Mouse (Mus musculus): ENCODE results near the gene Ptk6.
"Not testable (repeated sequence)": the region's sequence is repeated elsewhere in the genome, so short reads cannot be mapped to it uniquely, and the experiment has no call there.

Gene Ptk6

GRCm38 (mm10) chr2:181218881-181219485, 16.4 kb upstream of the Ptk6 start:
- DNase-seq: peak in 1 of 2 experiments; percentile 14

GRCm38 (mm10) chr2:181216037-181216436, 13.4 kb upstream of the Ptk6 start:
- no peak for DNase-seq

GRCm38 (mm10) chr2:181213021-181213445, 10.4 kb upstream of the Ptk6 start, which contains the start of gene Srms:
TSS of gene Srms (minus strand) at chr2:181213185.
- DNase-seq: peak; percentile 45 to 57

GRCm38 (mm10) chr2:181212389-181213020, 9.9 kb upstream of the Ptk6 start:
- peak in 1 of 2 experiments; percentile 29 for DNase-seq

GRCm38 (mm10) chr2:181206118-181206517, 3.5 kb upstream of the Ptk6 start:
- DNase-seq: no peak

GRCm38 (mm10) chr2:181205678-181206077, 3.1 kb upstream of the Ptk6 start:
- DNase-seq: no peak

GRCm38 (mm10) chr2:181202886-181203285, 297 bp upstream of the Ptk6 start:
- DNase-seq: no peak

GRCm38 (mm10) chr2:181201606-181202005, 983 bp downstream of the Ptk6 start:
- DNase-seq: no peak

GRCm38 (mm10) chr2:181196628-181197300, 5.8 kb downstream of the Ptk6 start:
- no peak for DNase-seq

GRCm38 (mm10) chr2:181193044-181193443, 9.5 kb downstream of the Ptk6 start:
- no peak for DNase-seq

GRCm38 (mm10) chr2:181191936-181192335, 10.7 kb downstream of the Ptk6 start:
- no peak for DNase-seq

- not testable (repeated sequence) for DNase-seq
Measured at GRCm38 (mm10) chr2:181191385-181191784, 11.2 kb downstream of the Ptk6 start.

- DNase-seq: no peak
Measured at GRCm38 (mm10) chr2:181189321-181189720, 13.3 kb downstream of the Ptk6 start.

- peak in 1 of 2 experiments; percentile 19 for DNase-seq
Measured at GRCm38 (mm10) chr2:181188681-181189080, 13.9 kb downstream of the Ptk6 start.

- DNase-seq: peak; percentile 91 to 95
Measured at GRCm38 (mm10) chr2:181187121-181188000, 15.2 kb downstream of the Ptk6 start, which contains the start of gene Ppdpf. TSS of gene Ppdpf (plus strand) at chr2:181187247.

- DNase-seq: peak; percentile 89 to 92
Measured at GRCm38 (mm10) chr2:181186635-181187034, 16.0 kb downstream of the Ptk6 start.

GRCm38 (mm10) chr2:181180898-181181297, 21.7 kb downstream of the Ptk6 start:
- DNase-seq: no peak

GRCm38 (mm10) chr2:181178471-181178870, 24.1 kb downstream of the Ptk6 start:
- no peak for DNase-seq

GRCm38 (mm10) chr2:181178015-181178414, 24.6 kb downstream of the Ptk6 start:
- no peak for DNase-seq

GRCm38 (mm10) chr2:181174646-181175045, 27.9 kb downstream of the Ptk6 start:
- DNase-seq: no peak

GRCm38 (mm10) chr2:181166469-181166868, 36.1 kb downstream of the Ptk6 start:
- no peak for DNase-seq

- DNase-seq: no peak
Measured at GRCm38 (mm10) chr2:181160821-181161220, 41.8 kb downstream of the Ptk6 start.

GRCm38 (mm10) chr2:181159771-181160170, 42.8 kb downstream of the Ptk6 start:
- no peak for DNase-seq

Measured in kidney, postnatal 4 days (tissue).